Mouse (Mus musculus) megakaryocyte progenitor cell, adult 5-6 weeks (primary cell): Measurements from ENCODE around the gene Slc6a19. TPM values are rescaled to one million over a fixed set of nuclear protein-coding genes. Genes with fewer than 3 reads are reported as not detected.
"Not testable (repeated sequence)": the region's sequence is repeated elsewhere in the genome, so short reads cannot be mapped to it uniquely, and the experiment has no call there.

Source experiments
- ATAC-seq: replicated peaks from 2 replicates; pipeline ENCODE4 v1.8.0; 2016; ENCODE audit warnings: mild to moderate bottlenecking, moderate TSS enrichment, inconsistent platforms; ENCODE audit not compliant: poor library complexity
- total RNA-seq, 2 experiments: library from RNA; stranded (forward) in 1 of 2; stranded (reverse) in 1 of 2; fragments of 157-497, 149-512 nt in 1 of 2; fragments of 200-1000 nt in 1 of 2; gene quantifications; 2 replicates each; pipeline versions ENCODE4 v1.2.3 to v1.2.4; 2015 to 2017

Slc6a19 gene
- total RNA-seq, 2 experiments from 2014 or later, result not detected

GRCm38 (mm10) chr13:73714020-73714419 is 9.4 kb upstream of the Slc6a19 start:
- ATAC-seq, result peak; percentile 67

- ATAC-seq, result no peak
Observed at GRCm38 (mm10) chr13:73713204-73713603, 8.5 kb upstream of the Slc6a19 start.

GRCm38 (mm10) chr13:73712228-73712627 is 7.6 kb upstream of the Slc6a19 start:
- no peak for ATAC-seq

- no peak for ATAC-seq
Observed at GRCm38 (mm10) chr13:73711803-73712202, 7.1 kb upstream of the Slc6a19 start.

- no peak for ATAC-seq
Observed at GRCm38 (mm10) chr13:73711221-73711620, 6.6 kb upstream of the Slc6a19 start.

- no peak for ATAC-seq
Observed at GRCm38 (mm10) chr13:73709491-73709890, 4.8 kb upstream of the Slc6a19 start.

GRCm38 (mm10) chr13:73703486-73703885 is 1.2 kb downstream of the Slc6a19 start:
- ATAC-seq, result not testable (repeated sequence)

- peak; percentile 22; the same call in 1 of the 2 replicates for ATAC-seq
Observed at GRCm38 (mm10) chr13:73702776-73703175, 1.9 kb downstream of the Slc6a19 start.

- ATAC-seq, result no peak
Observed at GRCm38 (mm10) chr13:73701161-73701883, 3.3 kb downstream of the Slc6a19 start.

- peak; percentile 43 for ATAC-seq
Observed at GRCm38 (mm10) chr13:73700554-73700953, 4.1 kb downstream of the Slc6a19 start.

- ATAC-seq, result no peak
Observed at GRCm38 (mm10) chr13:73699714-73700113, 5.0 kb downstream of the Slc6a19 start.

- ATAC-seq, result no peak
Observed at GRCm38 (mm10) chr13:73696529-73696928, 8.1 kb downstream of the Slc6a19 start.

- ATAC-seq, result peak; percentile 35; the same call in 1 of the 2 replicates
Observed at GRCm38 (mm10) chr13:73694972-73695371, 9.7 kb downstream of the Slc6a19 start.

- peak; percentile 48 for ATAC-seq
Observed at GRCm38 (mm10) chr13:73693333-73693732, 11.3 kb downstream of the Slc6a19 start.

GRCm38 (mm10) chr13:73692249-73692868 is 12.3 kb downstream of the Slc6a19 start:
- ATAC-seq, result peak; percentile 88

GRCm38 (mm10) chr13:73688934-73689333 is 15.7 kb downstream of the Slc6a19 start:
- ATAC-seq, result no peak

GRCm38 (mm10) chr13:73687601-73688000 is 17.1 kb downstream of the Slc6a19 start:
- no peak for ATAC-seq

- ATAC-seq, result no peak
Observed at GRCm38 (mm10) chr13:73685502-73685901, 19.2 kb downstream of the Slc6a19 start.

- ATAC-seq, result no peak
Observed at GRCm38 (mm10) chr13:73684412-73684811, 20.3 kb downstream of the Slc6a19 start.

- ATAC-seq, result peak; percentile 93
Observed at GRCm38 (mm10) chr13:73683682-73684081, 21.0 kb downstream of the Slc6a19 start.

- ATAC-seq, result no peak
Observed at GRCm38 (mm10) chr13:73682226-73682625, 22.4 kb downstream of the Slc6a19 start.

- no peak for ATAC-seq
Observed at GRCm38 (mm10) chr13:73680394-73680793, 24.3 kb downstream of the Slc6a19 start.
